Mouse (Mus musculus) CH12F3 (cell line): Measurements from ENCODE around the gene Abca7.

Source experiments
- in situ Hi-C: fragments of 300-500 bp; cut with MboI; formaldehyde crosslinking; loops from 2 replicates; pipeline ENCODE4 v1.14.3; 2020; ENCODE audit warnings: low sequenced_read_pairs

The Abca7 gene

GRCm38 (mm10) chr10:79996272-79997033, at the start of gene Abca7:
Abca7 (plus strand) TSS chr10:79996494.
- in situ Hi-C loops, result no loop called here

- in situ Hi-C loops, result no loop called here
These were observed 49.5 kb upstream of the Abca7 start for GRCm38 (mm10) chr10:79946752-79947322.

- in situ Hi-C loops, result no loop called here
These were observed 48.8 kb upstream of the Abca7 start for GRCm38 (mm10) chr10:79947502-79947901.

- in situ Hi-C loops, result no loop called here
These were observed 46.4 kb upstream of the Abca7 start for GRCm38 (mm10) chr10:79949873-79950272.

GRCm38 (mm10) chr10:79950661-79951060, 45.6 kb upstream of the Abca7 start:
- in situ Hi-C loops, result no loop called here

GRCm38 (mm10) chr10:79953946-79954345, 42.3 kb upstream of the Abca7 start:
- in situ Hi-C loops, result no loop called here

- in situ Hi-C loops, result loop anchor here (5.0 kb wide), 1 partner anchor 33 kb away; the partner anchor contains the start of gene R3hdm4
These were observed 40.6 kb upstream of the Abca7 start for GRCm38 (mm10) chr10:79955691-79956090.

GRCm38 (mm10) chr10:79956643-79957154, 39.6 kb upstream of the Abca7 start:
- in situ Hi-C loops, result loop anchor here (5.0 kb wide), 1 partner anchor 34 kb away; the partner anchor contains the start of gene R3hdm4

- in situ Hi-C loops, result loop anchor here (5.0 kb wide), 1 partner anchor 36 kb away; the partner anchor contains the start of gene R3hdm4
These were observed 38.0 kb upstream of the Abca7 start for GRCm38 (mm10) chr10:79958140-79958816.

GRCm38 (mm10) chr10:79959412-79959811, 36.9 kb upstream of the Abca7 start:
- in situ Hi-C loops, result loop anchor here (5.0 kb wide), 1 partner anchor 37 kb away; the partner anchor contains the start of gene R3hdm4

GRCm38 (mm10) chr10:79959847-79960601, 36.3 kb upstream of the Abca7 start, which contains the start of gene Wdr18:
Wdr18 (plus strand) TSS chr10:79960152.
- in situ Hi-C loops, result loop anchor here (5.0 kb wide), 1 partner anchor 38 kb away; the partner anchor contains the start of gene R3hdm4

- in situ Hi-C loops, result no loop called here
These were observed 35.5 kb upstream of the Abca7 start for GRCm38 (mm10) chr10:79960671-79961294.

GRCm38 (mm10) chr10:79964727-79965126, 31.6 kb upstream of the Abca7 start:
- in situ Hi-C loops, result no loop called here

GRCm38 (mm10) chr10:79965325-79965724, 31.0 kb upstream of the Abca7 start:
- in situ Hi-C loops, result no loop called here

- in situ Hi-C loops, result no loop called here
These were observed 29.4 kb upstream of the Abca7 start for GRCm38 (mm10) chr10:79966886-79967400.

GRCm38 (mm10) chr10:79968181-79968580, 28.1 kb upstream of the Abca7 start:
- in situ Hi-C loops, result no loop called here

GRCm38 (mm10) chr10:79969124-79969568, 27.1 kb upstream of the Abca7 start:
- in situ Hi-C loops, result no loop called here

- in situ Hi-C loops, result no loop called here
These were observed 25.7 kb upstream of the Abca7 start, which contains the start of gene Grin3b for GRCm38 (mm10) chr10:79970415-79971182. Grin3b (plus strand) TSS chr10:79970715.

GRCm38 (mm10) chr10:79971183-79971497, 25.2 kb upstream of the Abca7 start:
- in situ Hi-C loops, result no loop called here
